Mouse (Mus musculus): ENCODE results near the gene Eif3j1. TPM values are rescaled to one million over a fixed set of nuclear protein-coding genes. Genes with fewer than 3 reads are reported as not detected.
A peak's percentile ranks its signal among the peaks of the same experiment; 100 is the strongest.
"Not testable (repeated sequence)": the region's sequence is repeated elsewhere in the genome, so short reads cannot be mapped to it uniquely, and the experiment has no call there.

The Eif3j1 gene
- polyA plus RNA-seq, 1 experiment = 24.4 TPM

- no peak overlapping the region for H3K27ac ChIP-seq (ENCODE audit: insufficient read depth, low read length)
- H3K27me3 ChIP-seq (ENCODE audit: control insufficient read depth, insufficient read depth, low read length, poor library complexity, severe bottlenecking) = no peaks in the 10 kb centered on the region
- TF ChIP-seq POLR2A (IDR thresholded peaks at IDR 0.05; ENCODE audit: insufficient read depth, low read length) (no peak), EP300 (IDR thresholded peaks at IDR 0.05; ENCODE audit: insufficient read depth, low read depth, low read length) (no peak), CTCF (IDR thresholded peaks at IDR 0.05; ENCODE audit: low read depth, low read length) (no peak)
- H3K36me3 ChIP-seq (ENCODE audit: control insufficient read depth, insufficient read depth, low read length, poor library complexity, severe bottlenecking) = peaks cover 15% of the 10 kb centered on the region
- H3K9ac ChIP-seq (ENCODE audit: low read depth, poor library complexity, severe bottlenecking) = no peak overlapping the region
- H3K4me1 ChIP-seq (ENCODE audit: control insufficient read depth, insufficient read depth, low read length) = no peaks in the 10 kb centered on the region
- no peaks in the 10 kb centered on the region for H3K9me3 ChIP-seq (replicated peaks; ENCODE audit: control insufficient read depth, insufficient read depth, low read length, poor library complexity, severe bottlenecking)
- H3K4me3 ChIP-seq (ENCODE audit: low read depth, low read length) = no peak overlapping the region
These were observed 58.1 kb downstream of the Eif3j1 start for GRCm38 (mm10) chr2:122086446-122086845.

GRCm38 (mm10) chr2:122093844-122094243 is 65.5 kb downstream of the Eif3j1 start:
- Histone ChIP-seq H3K4me1 (ENCODE audit: control insufficient read depth, insufficient read depth, low read length) (no peaks in the 10 kb centered on the region), H3K36me3 (ENCODE audit: control insufficient read depth, insufficient read depth, low read length, poor library complexity, severe bottlenecking) (peaks cover 30% of the 10 kb centered on the region), H3K27me3 (ENCODE audit: control insufficient read depth, insufficient read depth, low read length, poor library complexity, severe bottlenecking) (no peaks in the 10 kb centered on the region), H3K27ac (ENCODE audit: insufficient read depth, low read length) (no peak overlapping the region), H3K9ac (ENCODE audit: low read depth, poor library complexity, severe bottlenecking) (no peak overlapping the region), H3K9me3 (replicated peaks; ENCODE audit: control insufficient read depth, insufficient read depth, low read length, poor library complexity, severe bottlenecking) (no peaks in the 10 kb centered on the region), H3K4me3 (ENCODE audit: low read depth, low read length) (no peak overlapping the region)
- TF ChIP-seq POLR2A (IDR thresholded peaks at IDR 0.05; ENCODE audit: insufficient read depth, low read length) = no peak
- TF ChIP-seq EP300 (IDR thresholded peaks at IDR 0.05; ENCODE audit: insufficient read depth, low read depth, low read length) = no peak
- TF ChIP-seq CTCF (IDR thresholded peaks at IDR 0.05; ENCODE audit: low read depth, low read length) = no peak

GRCm38 (mm10) chr2:122097686-122098085 is 69.3 kb downstream of the Eif3j1 start:
- H3K27me3 ChIP-seq (ENCODE audit: control insufficient read depth, insufficient read depth, low read length, poor library complexity, severe bottlenecking); H3K27ac ChIP-seq (ENCODE audit: insufficient read depth, low read length); H3K4me1 ChIP-seq (ENCODE audit: control insufficient read depth, insufficient read depth, low read length); H3K4me3 ChIP-seq (ENCODE audit: low read depth, low read length); H3K9me3 ChIP-seq (replicated peaks; ENCODE audit: control insufficient read depth, insufficient read depth, low read length, poor library complexity, severe bottlenecking); H3K9ac ChIP-seq (ENCODE audit: low read depth, poor library complexity, severe bottlenecking): not testable (repeated sequence)
- H3K36me3 ChIP-seq (ENCODE audit: control insufficient read depth, insufficient read depth, low read length, poor library complexity, severe bottlenecking) = peaks cover 42% of the 10 kb centered on the region

- peaks cover 20% of the 10 kb centered on the region for H3K36me3 ChIP-seq (ENCODE audit: control insufficient read depth, insufficient read depth, low read length, poor library complexity, severe bottlenecking)
These were observed 73.7 kb downstream of the Eif3j1 start for GRCm38 (mm10) chr2:122102070-122102469.

More at GRCm38 (mm10) chr2:122102070-122102469, 73.7 kb downstream of the Eif3j1 start:
- Histone ChIP-seq H3K4me3 (ENCODE audit: low read depth, low read length) (no peak overlapping the region), H3K9ac (ENCODE audit: low read depth, poor library complexity, severe bottlenecking) (no peak overlapping the region), H3K27ac (ENCODE audit: insufficient read depth, low read length) (no peak overlapping the region), H3K4me1 (ENCODE audit: control insufficient read depth, insufficient read depth, low read length) (no peaks in the 10 kb centered on the region), H3K9me3 (replicated peaks; ENCODE audit: control insufficient read depth, insufficient read depth, low read length, poor library complexity, severe bottlenecking) (no peaks in the 10 kb centered on the region), H3K27me3 (ENCODE audit: control insufficient read depth, insufficient read depth, low read length, poor library complexity, severe bottlenecking) (no peaks in the 10 kb centered on the region)
- TF ChIP-seq EP300 (IDR thresholded peaks at IDR 0.05; ENCODE audit: insufficient read depth, low read depth, low read length) = no peak
- TF ChIP-seq CTCF (IDR thresholded peaks at IDR 0.05; ENCODE audit: low read depth, low read length) = peak; percentile 39

Other genes starting within 250 kb of the Eif3j1 start
- 10.5 and 11.0 TPM in 2 replicates for gene Frmd5, start 221.5 kb upstream of the Eif3j1 start, polyA plus RNA-seq (2011; ENCODE audit: insufficient read depth, insufficient read length, low read depth, missing spikeins)
- 76.2 and 77.6 TPM in 2 replicates for gene Casc4, start 161.6 kb upstream of the Eif3j1 start, polyA plus RNA-seq (2011; ENCODE audit: insufficient read depth, insufficient read length, low read depth, missing spikeins)
- gene Ctdspl2, start 72.5 kb upstream of the Eif3j1 start, polyA plus RNA-seq (2011; ENCODE audit: insufficient read depth, insufficient read length, low read depth, missing spikeins) = 73.4 and 74.4 TPM in 2 replicates
- gene Mageb3, start 72.5 kb upstream of the Eif3j1 start, polyA plus RNA-seq (2011; ENCODE audit: insufficient read depth, insufficient read length, low read depth, missing spikeins) = not detected in 2 replicates
- 31.5 and 33.3 TPM in 2 replicates for gene Spg11, start 89.8 kb downstream of the Eif3j1 start, polyA plus RNA-seq (2011; ENCODE audit: insufficient read depth, insufficient read length, low read depth, missing spikeins)
- gene B2m, start 119.1 kb downstream of the Eif3j1 start, polyA plus RNA-seq (2011; ENCODE audit: insufficient read depth, insufficient read length, low read depth, missing spikeins) = 116 and 119 TPM in 2 replicates
- 0.43 TPM in 1 of 2 replicates, not detected in the other for gene Trim69, start 132.2 kb downstream of the Eif3j1 start, polyA plus RNA-seq (2011; ENCODE audit: insufficient read depth, insufficient read length, low read depth, missing spikeins)
- gene Patl2, start 157.6 kb downstream of the Eif3j1 start, polyA plus RNA-seq (2011; ENCODE audit: insufficient read depth, insufficient read length, low read depth, missing spikeins) = 2.5 and 3.1 TPM in 2 replicates
- gene Terb2, start 157.7 kb downstream of the Eif3j1 start, polyA plus RNA-seq (2011; ENCODE audit: insufficient read depth, insufficient read length, low read depth, missing spikeins) = 0.43 and 0.60 TPM in 2 replicates
- gene Sord, start 206.2 kb downstream of the Eif3j1 start, polyA plus RNA-seq (2011; ENCODE audit: insufficient read depth, insufficient read length, low read depth, missing spikeins) = 30.0 and 30.5 TPM in 2 replicates

Data from ES-Bruce4 (cell line).